In the genomic region with DNA sequence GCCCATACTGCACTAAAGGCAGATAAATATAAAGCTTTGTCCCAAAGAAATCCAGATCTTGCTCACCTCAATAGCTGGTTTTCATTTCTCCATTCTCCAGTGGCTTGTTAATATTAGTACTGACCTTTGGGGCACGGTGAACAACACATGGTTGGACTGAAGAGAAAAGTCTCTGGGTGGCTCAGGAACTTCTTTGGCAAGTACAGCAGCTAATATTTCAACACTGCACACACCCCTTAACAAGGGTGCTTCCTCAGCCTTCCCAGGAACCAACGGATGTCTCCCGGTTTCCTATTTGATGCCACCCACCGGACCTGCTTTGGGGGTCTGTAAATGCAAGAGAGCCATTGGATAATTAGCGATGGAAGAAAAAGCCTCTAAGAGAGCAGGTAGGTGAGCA, we compare ENCODE assay signal across 7 mouse cellular contexts. TPM values are rescaled to one million over a fixed set of nuclear protein-coding genes. Genes with fewer than 3 reads are reported as not detected.
A peak's percentile ranks its signal among the peaks of the same experiment; 100 is the strongest.
DNase-seq lines count a peak whose midpoint lies in the region; ATAC-seq and TF ChIP-seq lines count a peak whose summit lies in the region.

TSS of gene Apex2 (minus strand) at position 173 of the 400 bp plus-strand sequence.

- no peak for ATAC-seq in neural tube, embryonic 11.5 days (ENCODE audit: insufficient read depth, low FRiP score, low TSS enrichment)
- ATAC-seq in embryonic facial prominence, embryonic 11.5 days (replicated peaks; ENCODE audit: insufficient number of reproducible peaks, low FRiP score, low TSS enrichment, low read depth): no peak
- ATAC-seq in hindbrain, postnatal 0 days: no peak
- no peak for ATAC-seq in midbrain, embryonic 12.5 days (ENCODE audit: low FRiP score, low read depth)

- TF ChIP-seq CTCF in hindbrain, postnatal 0 days (IDR thresholded peaks at IDR 0.05; ENCODE audit: low read depth): no peak

- H3K27ac ChIP-seq in neural tube, embryonic 11.5 days (ENCODE audit: low read depth, low read length): no peak within 1 kb of the TSS
- H3K27ac ChIP-seq in embryonic facial prominence, embryonic 11.5 days (replicated peaks; ENCODE audit: low read depth, low read length): no peak within 1 kb of the TSS
- no peak within 1 kb of the TSS for H3K27ac ChIP-seq in hindbrain, postnatal 0 days
- no peak within 1 kb of the TSS for H3K27ac ChIP-seq in midbrain, embryonic 12.5 days (replicated peaks)

- no peak within 1 kb of the TSS for H3K4me2 ChIP-seq in neural tube, embryonic 11.5 days (ENCODE audit: low read depth)
- no peak within 1 kb of the TSS for H3K4me2 ChIP-seq in embryonic facial prominence, embryonic 11.5 days (ENCODE audit: low read depth, low read length)
- H3K4me2 ChIP-seq in hindbrain, postnatal 0 days (ENCODE audit: low read depth, low read length): peak within 1 kb of the TSS; percentile 56
- H3K4me2 ChIP-seq in midbrain, embryonic 12.5 days (replicated peaks): peak within 1 kb of the TSS; percentile 53

- no peaks in the 10 kb centered on the region for H3K36me3 ChIP-seq in neural tube, embryonic 11.5 days (ENCODE audit: control insufficient read depth, insufficient read depth, low read length)
- no peaks in the 10 kb centered on the region for H3K36me3 ChIP-seq in embryonic facial prominence, embryonic 11.5 days (replicated peaks; ENCODE audit: control insufficient read depth, insufficient read depth, low read depth, low read length)
- 0 out of 2 replicates have a peak, but pooled peaks cover under 1% of the 10 kb centered on the region for H3K36me3 ChIP-seq in hindbrain, postnatal 0 days (ENCODE audit: insufficient read depth, low read length)
- H3K36me3 ChIP-seq in midbrain, embryonic 12.5 days: peaks cover 5% of the 10 kb centered on the region; the same call in 1 of the 2 replicates

- no peak for DNase-seq in neural tube, embryonic 11.5 days (ENCODE audit: low spot score)
- no peak for DNase-seq in neural tube, embryonic 10.5 days (ENCODE audit: extremely low spot score, low spot score)
- DNase-seq in embryonic facial prominence, embryonic 11.5 days (ENCODE audit: low spot score): no peak
- no peak for DNase-seq in hindbrain, postnatal 0 days (ENCODE audit: low spot score)
- no peak for DNase-seq in gastrocnemius, postnatal 14 days
- no peak for DNase-seq in retina, postnatal 1 day

- 0 out of 2 replicates have a peak, but pooled peaks cover 2% of the 10 kb centered on the region for H3K27me3 ChIP-seq in neural tube, embryonic 11.5 days (ENCODE audit: control insufficient read depth, insufficient read depth, low read length)
- no peaks in the 10 kb centered on the region for H3K27me3 ChIP-seq in embryonic facial prominence, embryonic 11.5 days (ENCODE audit: control insufficient read depth, insufficient read depth, low read length)
- H3K27me3 ChIP-seq in hindbrain, postnatal 0 days (ENCODE audit: insufficient read depth, low read length): no peaks in the 10 kb centered on the region
- H3K27me3 ChIP-seq in midbrain, embryonic 12.5 days: no peaks in the 10 kb centered on the region

- 72% methylated on average over 5 of the region's 5 CpGs for WGBS in neural tube, embryonic 11.5 days
- 68% methylated on average over 5 of the region's 5 CpGs for WGBS in embryonic facial prominence, embryonic 11.5 days
- WGBS in hindbrain, postnatal 0 days: 74% methylated on average over 5 of the region's 5 CpGs
- WGBS in midbrain, embryonic 12.5 days: 72% methylated on average over 5 of the region's 5 CpGs

- no peak within 1 kb of the TSS for H3K4me3 ChIP-seq in neural tube, embryonic 11.5 days (ENCODE audit: low read depth, low read length)
- H3K4me3 ChIP-seq in embryonic facial prominence, embryonic 11.5 days (ENCODE audit: low read depth, low read length): no peak within 1 kb of the TSS
- H3K4me3 ChIP-seq in hindbrain, postnatal 0 days (ENCODE audit: low read length): peak within 1 kb of the TSS; percentile 46; the same call in 1 of the 2 replicates
- H3K4me3 ChIP-seq in midbrain, embryonic 12.5 days: peak within 1 kb of the TSS; percentile 52

- intact Hi-C loops in gastrocnemius, postnatal 14 days (cut with DNase I; ENCODE audit: low total_unique reads): no loop called here

- no peaks in the 10 kb centered on the region for H3K9me3 ChIP-seq in neural tube, embryonic 11.5 days (ENCODE audit: control insufficient read depth, low read length)
- no peaks in the 10 kb centered on the region for H3K9me3 ChIP-seq in embryonic facial prominence, embryonic 11.5 days (replicated peaks; ENCODE audit: control insufficient read depth, low read length)
- H3K9me3 ChIP-seq in hindbrain, postnatal 0 days (ENCODE audit: low read length): no peaks in the 10 kb centered on the region
- no peaks in the 10 kb centered on the region for H3K9me3 ChIP-seq in midbrain, embryonic 12.5 days

- H3K4me1 ChIP-seq in neural tube, embryonic 11.5 days (ENCODE audit: control insufficient read depth, insufficient read depth, low read length): no peaks in the 10 kb centered on the region
- no peaks in the 10 kb centered on the region for H3K4me1 ChIP-seq in embryonic facial prominence, embryonic 11.5 days (ENCODE audit: control insufficient read depth, insufficient read depth, low read length)
- H3K4me1 ChIP-seq in hindbrain, postnatal 0 days (ENCODE audit: insufficient read depth, low read length): no peaks in the 10 kb centered on the region
- H3K4me1 ChIP-seq in midbrain, embryonic 12.5 days: no peaks in the 10 kb centered on the region

- H3K9ac ChIP-seq in neural tube, embryonic 11.5 days (ENCODE audit: low read length): no peak within 1 kb of the TSS
- no peak within 1 kb of the TSS for H3K9ac ChIP-seq in embryonic facial prominence, embryonic 11.5 days (replicated peaks; ENCODE audit: low read length)
- H3K9ac ChIP-seq in hindbrain, postnatal 0 days (replicated peaks; ENCODE audit: low read length): 0 out of 2 replicates have a peak within 1 kb of the TSS, but pooled peaks have one; percentile 59
- H3K9ac ChIP-seq in midbrain, embryonic 12.5 days (replicated peaks): no peak within 1 kb of the TSS

RNA-seq across cellular contexts. Expression of gene Apex2, which starts in this region (rescaled TPM):
- 27.1 and 27.3 TPM in 2 replicates for polyA plus RNA-seq in neural tube, embryonic 11.5 days (2014; fragmentation: Nextera tagmentation; extraction: Ambion mirVana)
- polyA plus RNA-seq in embryonic facial prominence, embryonic 11.5 days (2014; fragmentation: Nextera tagmentation; extraction: Ambion mirVana): 25.8 and 28.3 TPM in 2 replicates
- 15.8 and 17.6 TPM in 2 replicates for total RNA-seq in hindbrain, postnatal 0 days (2014; rRNA removed)
- 10.1 and 11.2 TPM in 2 replicates for polyA plus RNA-seq in hindbrain, postnatal 0 days (2015; fragmentation: Nextera tagmentation; extraction: Ambion mirVana)
- polyA plus RNA-seq in midbrain, embryonic 12.5 days (2016; fragmentation: Nextera tagmentation; extraction: Ambion mirVana): 22.0 and 24.2 TPM in 2 replicates
- 10 to 100 TPM in 1 of 2 experiments, 1 to 10 TPM in 1; 4.8 to 14.1 TPM for total RNA-seq in gastrocnemius, postnatal 14 days (2021)

Comparison
In these comparisons a context has a peak if more than half of its experiments do, and no peak if none do; other contexts are left out.
1. H3K4me2 ChIP-seq: peak in hindbrain, postnatal 0 days (single experiment) and midbrain, embryonic 12.5 days (single experiment); none in neural tube, embryonic 11.5 days (single experiment) and embryonic facial prominence, embryonic 11.5 days (single experiment).
2. H3K4me3 ChIP-seq: peak in hindbrain, postnatal 0 days (single experiment) and midbrain, embryonic 12.5 days (single experiment); none in neural tube, embryonic 11.5 days (single experiment) and embryonic facial prominence, embryonic 11.5 days (single experiment).